Mouse (Mus musculus): ENCODE data around the gene Gdpd5. TPM values are rescaled to one million over a fixed set of nuclear protein-coding genes. Genes with fewer than 3 reads are reported as not detected.

Gene Gdpd5
- polyA plus RNA-seq, 1 experiment from 2014 or later: 20.8 TPM

Other genes with a start within 250 kb of the Gdpd5 start
- gene Uvrag, start 240.3 kb upstream of the Gdpd5 start, polyA plus RNA-seq (2015; fragmentation: Nextera tagmentation; extraction: Ambion mirVana): 15.3 and 16.0 TPM in 2 replicates
- gene Dgat2, start 198.7 kb upstream of the Gdpd5 start, polyA plus RNA-seq (2015; fragmentation: Nextera tagmentation; extraction: Ambion mirVana): 26.9 and 29.5 TPM in 2 replicates
- 0.70 and 0.74 TPM in 2 replicates for gene Mogat2, start 142.8 kb upstream of the Gdpd5 start, polyA plus RNA-seq (2015; fragmentation: Nextera tagmentation; extraction: Ambion mirVana)
- 2.8 and 5.4 TPM in 2 replicates for gene Map6, start 114.0 kb upstream of the Gdpd5 start, polyA plus RNA-seq (2015; fragmentation: Nextera tagmentation; extraction: Ambion mirVana)
- 1,031 and 1,221 TPM in 2 replicates for gene Serpinh1, start 28.2 kb upstream of the Gdpd5 start, polyA plus RNA-seq (2015; fragmentation: Nextera tagmentation; extraction: Ambion mirVana)
- gene Klhl35, start 84.6 kb downstream of the Gdpd5 start, polyA plus RNA-seq (2015; fragmentation: Nextera tagmentation; extraction: Ambion mirVana): 0.63 and 0.73 TPM in 2 replicates
- 437 and 490 TPM in 2 replicates for gene Rps3, start 102.3 kb downstream of the Gdpd5 start, polyA plus RNA-seq (2015; fragmentation: Nextera tagmentation; extraction: Ambion mirVana)
- gene Arrb1, start 154.1 kb downstream of the Gdpd5 start, polyA plus RNA-seq (2015; fragmentation: Nextera tagmentation; extraction: Ambion mirVana): 4.7 and 8.0 TPM in 2 replicates
- 2.1 and 3.3 TPM in 2 replicates for gene Tpbgl, start 245.7 kb downstream of the Gdpd5 start, polyA plus RNA-seq (2015; fragmentation: Nextera tagmentation; extraction: Ambion mirVana)

All from heart, embryonic 15.5 days (tissue).